Mouse (Mus musculus): ENCODE measurements around the gene Dtx1.
A peak's percentile ranks its signal among the peaks of the same experiment; 100 is the strongest.

Gene Dtx1

DNA sequence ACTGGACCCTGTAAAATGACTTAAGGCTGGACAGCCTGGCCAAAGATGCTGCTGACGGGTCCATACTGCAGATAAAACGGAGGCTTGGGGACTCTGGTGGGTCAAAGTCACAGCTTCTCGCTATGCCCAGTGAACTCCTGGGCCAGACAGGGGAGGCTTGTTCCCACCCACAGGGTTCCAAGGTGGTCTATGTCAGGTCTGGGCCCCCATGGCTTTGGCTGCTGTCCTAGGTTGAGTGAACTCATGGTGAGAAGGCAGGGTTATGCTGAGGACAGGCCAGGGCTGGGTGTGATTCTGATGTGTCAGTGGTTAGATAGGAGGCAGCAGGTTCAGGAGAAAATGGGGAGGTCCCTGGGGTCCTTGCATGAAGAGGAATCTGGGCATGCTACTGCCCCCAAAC is 8.1 kb downstream of the Dtx1 start:
- no peak for DNase-seq (ENCODE audit: low spot score)

DNA sequence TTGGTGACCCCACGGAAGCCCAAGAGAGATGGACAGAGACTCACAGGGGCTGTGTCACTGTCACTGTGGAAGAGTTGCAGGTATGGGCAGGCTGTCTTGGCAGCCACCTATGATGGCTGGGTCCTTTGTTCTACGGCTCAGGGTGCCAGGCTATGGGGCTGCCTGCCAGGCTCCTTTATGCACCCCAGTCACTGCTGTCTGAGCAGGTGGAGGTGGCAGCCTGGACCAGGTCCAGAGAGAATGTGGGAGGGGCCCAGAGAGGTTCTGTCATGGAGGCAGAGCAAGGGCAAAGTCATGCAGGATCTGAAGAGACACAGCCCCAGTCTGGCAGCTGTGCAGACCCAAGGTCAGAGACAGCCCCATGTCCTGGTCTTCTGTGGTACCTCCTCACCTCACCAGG is 8.8 kb downstream of the Dtx1 start:
- DNase-seq (ENCODE audit: low spot score), result no peak

DNA sequence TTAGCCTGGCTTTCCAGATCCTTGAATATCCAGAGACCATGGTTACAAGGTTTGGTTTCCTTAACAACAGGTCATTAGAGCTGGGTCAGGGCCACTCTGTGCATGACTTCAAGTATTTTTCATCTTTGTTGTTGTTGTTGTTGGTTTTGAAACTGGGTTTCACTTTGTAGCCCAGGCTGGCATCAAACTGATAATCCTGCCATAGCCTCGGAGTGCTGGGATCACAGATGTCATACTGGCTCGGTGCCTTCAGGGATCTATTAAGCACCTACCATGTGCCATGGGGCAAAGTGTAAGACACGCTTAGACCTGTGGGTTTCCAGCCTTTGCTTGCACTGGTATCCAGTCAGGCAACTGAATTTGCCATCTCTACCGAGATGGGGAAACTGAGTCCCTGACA is 9.3 kb downstream of the Dtx1 start:
- DNase-seq (ENCODE audit: low spot score), result no peak

- no peak for DNase-seq (ENCODE audit: low spot score)
Observed at GRCm38 (mm10) chr5:120700996-120701790, 10.5 kb downstream of the Dtx1 start.

GRCm38 (mm10) chr5:120698801-120699391 is 12.8 kb downstream of the Dtx1 start:
- peak; percentile 73 for DNase-seq (ENCODE audit: low spot score)

DNA sequence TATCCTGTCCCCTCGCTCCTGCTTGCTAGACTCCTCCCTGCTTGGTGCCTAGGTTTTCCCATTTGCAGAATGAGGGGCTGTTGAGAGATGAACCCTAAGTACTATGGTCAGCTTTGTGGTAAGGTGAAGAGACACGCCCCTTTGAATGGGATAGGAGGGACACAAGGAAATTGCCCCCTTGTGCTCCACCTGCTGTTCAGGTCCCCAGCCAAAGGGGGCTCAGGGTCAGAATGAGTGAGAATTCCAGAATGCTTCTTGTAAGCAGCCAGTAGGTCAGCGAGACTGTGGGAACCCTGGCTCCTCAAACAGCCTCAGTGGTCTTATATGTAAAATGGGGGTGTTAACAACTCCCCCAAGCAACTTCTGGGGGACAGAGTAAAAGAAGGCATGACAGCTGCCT is 13.5 kb downstream of the Dtx1 start:
- DNase-seq (ENCODE audit: low spot score), result no peak

GRCm38 (mm10) chr5:120696865-120697264 is 14.9 kb downstream of the Dtx1 start:
- no peak for DNase-seq (ENCODE audit: low spot score)

DNA sequence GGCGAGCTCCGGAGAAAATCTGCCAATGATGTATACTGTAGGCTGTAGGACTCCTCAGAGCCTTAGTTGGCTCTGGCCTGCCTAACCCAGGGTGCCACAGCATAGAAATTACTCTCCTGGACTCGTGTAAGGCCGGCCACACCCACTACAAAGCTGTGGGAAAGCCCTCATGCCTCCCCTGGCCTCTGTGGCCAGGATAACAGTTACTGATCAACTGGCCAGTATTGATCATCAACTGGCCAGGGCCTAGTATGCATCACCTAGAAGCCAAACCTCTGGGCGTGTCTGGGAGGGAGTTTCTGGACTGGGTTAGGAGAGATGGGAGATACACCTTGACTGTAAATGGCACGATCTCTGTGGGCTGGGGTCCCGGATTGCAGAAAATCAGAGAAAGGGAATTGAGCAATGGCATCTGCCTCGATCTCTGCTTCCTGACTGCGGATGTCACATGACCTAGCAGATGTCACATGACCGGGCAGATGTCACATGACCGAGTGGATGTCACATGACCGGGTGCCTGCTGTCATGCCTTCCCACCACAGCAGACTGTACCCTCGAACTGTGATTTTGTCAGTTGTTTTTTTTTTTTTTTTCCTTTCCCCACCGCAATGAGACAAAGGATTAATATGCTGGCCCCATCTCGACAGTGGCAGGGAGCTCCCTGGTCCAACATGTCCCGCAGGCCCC is 15.5 kb downstream of the Dtx1 start:
- no peak for DNase-seq (ENCODE audit: low spot score)

GRCm38 (mm10) chr5:120694695-120695074 is 17.0 kb downstream of the Dtx1 start:
- DNase-seq (ENCODE audit: low spot score), result no peak

- no peak for DNase-seq (ENCODE audit: low spot score)
Observed at GRCm38 (mm10) chr5:120693931-120694694, 17.6 kb downstream of the Dtx1 start.

DNA sequence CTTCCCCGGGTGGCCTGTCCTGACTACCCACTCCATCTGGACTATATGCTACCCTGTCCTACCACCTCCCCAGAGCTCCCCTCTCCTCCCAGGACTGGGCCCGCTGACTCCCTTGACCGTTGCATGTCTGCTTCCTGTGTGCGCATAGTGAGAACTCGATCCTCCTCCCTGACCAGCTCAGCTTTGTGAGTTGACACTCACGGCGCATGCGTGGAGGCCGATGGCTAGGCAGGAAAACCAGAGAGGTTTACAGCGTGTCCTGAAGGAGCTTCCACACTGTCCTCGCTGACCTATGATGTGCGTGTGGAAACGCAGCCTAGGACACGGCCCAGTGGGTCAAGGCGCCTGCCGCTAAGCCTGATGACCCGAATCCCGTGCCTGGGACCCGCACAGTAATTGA is 19.7 kb downstream of the Dtx1 start:
- DNase-seq (ENCODE audit: low spot score), result no peak

- DNase-seq (ENCODE audit: low spot score), result no peak
Observed at GRCm38 (mm10) chr5:120690417-120690816, 21.3 kb downstream of the Dtx1 start.

GRCm38 (mm10) chr5:120688434-120688833 is 23.3 kb downstream of the Dtx1 start:
- DNase-seq (ENCODE audit: low spot score), result no peak

GRCm38 (mm10) chr5:120687897-120688296 is 23.8 kb downstream of the Dtx1 start:
- no peak for DNase-seq (ENCODE audit: low spot score)

DNA sequence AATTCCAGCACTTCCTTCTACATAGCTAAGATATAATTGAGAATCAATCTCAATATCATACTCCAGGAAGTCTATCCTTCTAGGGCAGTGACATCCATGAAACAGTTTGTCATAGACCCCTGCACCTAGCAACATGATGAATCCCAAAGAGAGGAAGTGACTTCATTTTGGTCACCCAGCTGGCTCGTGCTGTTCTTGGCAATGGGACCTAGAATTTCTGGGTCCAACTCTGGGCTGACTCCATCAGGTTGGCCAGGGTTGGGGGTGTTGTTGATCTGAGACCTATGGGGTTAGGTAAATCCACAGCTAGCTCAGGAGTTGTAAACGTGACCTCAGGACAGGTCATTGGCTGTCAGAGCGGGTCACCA is 24.3 kb downstream of the Dtx1 start:
- DNase-seq (ENCODE audit: low spot score), result no peak

DNA sequence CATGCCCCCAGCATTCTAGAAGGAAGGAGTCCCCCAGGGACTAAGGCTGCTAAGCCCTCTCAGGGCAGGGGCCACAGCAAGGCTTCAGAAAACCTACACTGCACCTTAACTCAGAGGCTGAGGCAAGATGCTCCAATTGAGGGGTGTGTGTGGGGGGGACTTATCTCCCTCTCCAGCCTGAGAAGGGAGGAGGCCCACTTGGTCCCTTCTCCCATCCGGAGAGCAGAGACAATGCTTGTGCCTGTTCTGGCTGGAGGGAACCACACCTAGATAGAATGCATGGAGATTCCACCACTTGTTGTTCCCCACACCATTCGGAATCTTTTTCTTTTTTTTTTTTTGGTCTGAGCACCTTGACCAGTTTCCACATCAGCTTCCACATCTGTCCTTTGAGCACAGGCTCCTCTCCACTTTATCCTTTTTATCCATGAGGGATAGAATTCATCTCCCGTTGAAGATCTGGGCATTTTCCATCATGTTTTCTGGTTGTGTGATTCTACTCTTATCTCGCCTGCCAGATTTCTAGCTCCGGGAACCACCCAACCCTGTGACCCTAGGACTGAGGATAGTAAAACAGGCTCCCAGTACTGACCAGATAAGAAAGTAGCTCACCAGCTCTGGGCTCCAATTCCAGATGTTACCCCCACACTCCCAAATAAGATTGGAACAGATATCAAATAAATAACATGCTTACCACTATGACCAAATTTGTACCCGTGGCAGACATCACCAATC is 24.8 kb downstream of the Dtx1 start:
- DNase-seq (ENCODE audit: low spot score), result no peak

DNA sequence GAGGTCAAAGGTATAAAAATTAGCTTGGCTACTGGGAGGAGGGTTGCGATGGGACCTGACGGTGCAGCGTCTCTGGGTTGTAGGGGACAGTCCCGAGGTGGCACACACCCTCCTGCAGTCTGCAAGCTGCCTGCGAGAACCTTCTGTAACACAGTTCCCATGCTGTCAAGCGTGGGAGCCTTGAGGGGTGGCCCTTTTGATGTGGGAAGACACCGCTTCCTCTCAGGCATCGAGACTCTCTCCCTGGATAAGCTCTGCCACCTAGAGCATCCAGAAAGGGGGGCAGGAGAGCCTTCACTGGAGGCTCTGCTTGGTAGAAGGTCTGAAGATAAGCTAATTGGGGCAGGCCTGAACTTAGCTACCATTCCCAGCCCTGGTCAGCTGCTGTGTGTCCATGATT is 26.0 kb downstream of the Dtx1 start:
- no peak for DNase-seq (ENCODE audit: low spot score)

DNA sequence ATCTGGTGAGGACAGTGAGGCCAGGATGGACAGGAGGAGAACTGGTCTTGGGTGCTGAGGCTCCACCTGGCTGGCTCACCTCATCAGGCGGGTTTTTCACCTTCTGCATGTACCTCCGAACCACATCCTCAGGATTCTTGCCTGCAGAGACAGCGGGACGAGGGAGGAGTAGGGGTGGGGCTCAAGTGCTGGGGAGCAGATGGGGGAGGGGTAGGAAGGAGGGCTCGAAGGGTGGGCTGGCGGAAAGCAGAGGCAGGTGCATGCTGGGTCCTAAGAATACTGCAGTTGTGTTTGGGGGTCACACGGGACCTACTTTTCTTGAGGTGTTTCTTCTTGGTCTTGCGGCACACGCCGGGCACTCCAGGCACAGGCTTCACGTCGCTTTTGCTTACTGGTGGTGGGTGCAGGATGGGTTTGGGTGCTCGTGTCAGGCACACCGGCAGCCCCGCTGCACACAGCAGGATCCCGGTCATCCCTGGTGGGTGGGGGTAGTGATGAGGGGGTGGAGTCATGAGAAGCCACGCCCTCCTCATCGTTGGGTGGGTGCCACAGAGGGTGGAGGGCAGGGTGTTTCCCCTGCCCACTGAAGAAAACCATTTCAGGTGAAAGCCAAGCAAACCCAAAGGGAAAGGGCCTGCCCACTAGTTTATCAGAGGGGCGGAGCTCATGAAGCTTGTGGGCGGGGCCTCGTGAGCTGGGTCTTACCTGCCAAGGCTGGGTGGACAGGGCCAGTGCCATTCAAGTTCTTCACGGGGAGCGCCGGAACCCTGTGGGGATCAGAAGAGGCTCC is 28.6 kb downstream of the Dtx1 start:
- no peak for DNase-seq (ENCODE audit: low spot score)

- no peak for DNase-seq (ENCODE audit: low spot score)
Observed at GRCm38 (mm10) chr5:120680918-120681317, 30.8 kb downstream of the Dtx1 start.

DNA sequence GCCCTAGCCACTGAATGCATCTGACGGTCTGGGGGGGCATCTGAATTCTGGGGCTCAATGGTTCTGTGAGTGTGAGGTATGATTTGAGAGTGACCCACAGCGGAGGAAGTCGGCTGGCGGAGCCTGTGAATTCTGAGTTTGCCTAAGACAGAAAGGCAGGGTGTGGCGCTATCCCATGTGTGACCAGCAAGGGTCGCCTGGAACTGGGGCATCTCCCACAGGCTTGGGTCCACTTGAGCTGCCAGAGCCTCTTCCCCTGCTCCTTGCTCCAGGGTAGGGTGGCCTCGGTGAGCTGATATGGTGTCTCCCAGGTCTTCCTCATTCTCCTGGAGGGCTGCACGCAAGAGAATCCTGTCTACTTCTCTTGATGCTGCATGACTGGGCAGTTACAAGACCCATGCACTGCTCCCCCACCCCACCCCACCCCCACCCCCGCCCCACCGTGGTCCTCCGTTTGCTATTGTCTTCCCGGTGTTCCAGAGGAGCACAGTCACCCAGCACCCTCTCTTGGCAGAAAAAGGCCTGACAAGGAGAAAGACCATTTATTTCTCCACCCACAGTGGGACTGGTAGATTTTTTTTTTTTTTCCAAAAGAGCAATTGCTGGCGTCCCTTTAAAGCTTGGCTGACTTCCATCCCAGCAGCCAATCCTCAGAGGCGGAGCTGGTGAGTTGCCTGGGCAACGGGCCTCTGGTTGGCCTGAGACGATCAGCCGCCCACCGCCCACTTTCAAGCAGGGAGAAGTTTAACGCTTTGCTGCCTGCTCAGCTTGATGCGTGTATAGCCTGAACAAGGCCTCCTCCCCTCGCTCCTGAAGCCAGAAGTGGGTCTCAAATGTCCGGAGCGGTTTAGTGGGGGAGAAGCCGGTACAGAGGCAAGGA is 31.8 kb downstream of the Dtx1 start:
- peak; percentile 96 for DNase-seq (ENCODE audit: low spot score)
